Mouse (Mus musculus) kidney, embryonic 14.5 days (tissue): ENCODE results near the gene Tnrc6a. TPM values are rescaled to one million over a fixed set of nuclear protein-coding genes. Genes with fewer than 3 reads are reported as not detected.

Experiments used
- ATAC-seq: fragments of 200-750 bp; cut with Nextera tagmentation; 2 replicates; pipeline ENCODE4 v1.8.0; 2017; ENCODE audit warnings: moderate number of reproducible peaks, mild to moderate bottlenecking, moderate TSS enrichment, moderate library complexity; ENCODE audit not compliant: low FRiP score, low TSS enrichment
- H3K27ac ChIP-seq: fragments of 300-500 bp; sonication (generic); 2 replicates; pipeline ENCODE4 v1.5.1; 2014; ENCODE audit warnings: low read depth, mild to moderate bottlenecking, low read length, moderate library complexity, mixed read lengths
- H3K27me3 ChIP-seq: fragments of 300-500 bp; sonication (generic); 2 replicates; pipeline ENCODE4 v1.6.1; 2014; ENCODE audit warnings: mild to moderate bottlenecking, low read length; ENCODE audit not compliant: control insufficient read depth, insufficient read depth
- H3K36me3 ChIP-seq: fragments of 300-500 bp; sonication (generic); 2 replicates; pipeline ENCODE4 v1.6.1; 2014; ENCODE audit warnings: low read length, mixed read lengths; ENCODE audit not compliant: control insufficient read depth, insufficient read depth
- H3K4me1 ChIP-seq: fragments of 300-500 bp; sonication (generic); 2 replicates; pipeline ENCODE4 v1.6.1; 2014; ENCODE audit warnings: low read length, mixed read lengths; ENCODE audit not compliant: control insufficient read depth, insufficient read depth
- H3K4me2 ChIP-seq: fragments of 300-500 bp; sonication (generic); replicated peaks from 2 replicates; pipeline ENCODE4 v1.6.1; 2014; ENCODE audit warnings: low read depth, mild to moderate bottlenecking, low read length
- H3K4me3 ChIP-seq: fragments of 300-500 bp; sonication (generic); 2 replicates; pipeline ENCODE4 v1.5.1; 2014; ENCODE audit warnings: mild to moderate bottlenecking, low read length
- H3K9ac ChIP-seq: fragments of 300-500 bp; sonication (generic); 2 replicates; pipeline ENCODE4 v1.6.1; 2014; ENCODE audit warnings: low read depth, mild to moderate bottlenecking, low read length, moderate library complexity
- H3K9me3 ChIP-seq: fragments of 300-500 bp; sonication (generic); 2 replicates; pipeline ENCODE4 v1.6.1; 2016; ENCODE audit warnings: low read length; ENCODE audit not compliant: control insufficient read depth
- WGBS: fragments of 180-500 bp; shearing (Covaris S2); extraction: QIAGEN DNeasy Blood & Tissue Kit; methylation state at CpG from one replicate; pipeline ENCODE4 v1.1.7; 2014; 5-methylcytosine and 5-hydroxymethylcytosine counted together
- polyA plus RNA-seq: library from polyadenylated mRNA; unstranded; fragments of >200 nt; fragmentation: Nextera tagmentation; extraction: Ambion mirVana; gene quantifications from 2 replicates; pipeline ENCODE4 v1.2.1, GENCODE M21; 2014

The Tnrc6a gene
- polyA plus RNA-seq = 57.6 and 64.1 TPM in 2 replicates

- under 1% methylated on average over 53 of the region's 55 CpGs for WGBS
- H3K4me1 ChIP-seq = peaks cover 10% of the 10 kb centered on the region; the same call in 1 of the 2 replicates
- peaks cover 17% of the 10 kb centered on the region for H3K36me3 ChIP-seq
- ATAC-seq = peak; percentile 94
- H3K9ac ChIP-seq = peak within 1 kb of the TSS; percentile 99
- H3K4me2 ChIP-seq = peak within 1 kb of the TSS; percentile 63
- peak within 1 kb of the TSS; percentile 99 for H3K4me3 ChIP-seq
- H3K27me3 ChIP-seq = no peaks in the 10 kb centered on the region
- peak within 1 kb of the TSS; percentile 93 for H3K27ac ChIP-seq
- H3K9me3 ChIP-seq = no peaks in the 10 kb centered on the region
These were observed at the start of gene Tnrc6a for GRCm38 (mm10) chr7:123123665-123124298. TSS of gene Tnrc6a (plus strand) at chr7:123123885.

GRCm38 (mm10) chr7:123082236-123082635 lies 41.4 kb upstream of the Tnrc6a start:
- Histone ChIP-seq H3K27me3 (no peaks in the 10 kb centered on the region), H3K9ac (no peak overlapping the region), H3K9me3 (no peaks in the 10 kb centered on the region), H3K4me1 (peaks cover 16% of the 10 kb centered on the region), H3K27ac (no peak overlapping the region), H3K4me2 (no peak overlapping the region), H3K36me3 (no peaks in the 10 kb centered on the region), H3K4me3 (no peak overlapping the region)
- WGBS = 77% methylated on average over 4 of the region's 4 CpGs
- ATAC-seq = no peak

GRCm38 (mm10) chr7:123083441-123084123 lies 40.1 kb upstream of the Tnrc6a start:
- no peaks in the 10 kb centered on the region for H3K9me3 ChIP-seq
- WGBS = 13% methylated on average over 12 of the region's 12 CpGs
- H3K4me2 ChIP-seq = no peak overlapping the region
- no peak overlapping the region for H3K27ac ChIP-seq
- peak; percentile 47 for ATAC-seq
- peaks cover 16% of the 10 kb centered on the region for H3K4me1 ChIP-seq
- H3K4me3 ChIP-seq = no peak overlapping the region
- no peak overlapping the region for H3K9ac ChIP-seq
- H3K27me3 ChIP-seq = no peaks in the 10 kb centered on the region
- H3K36me3 ChIP-seq = no peaks in the 10 kb centered on the region

GRCm38 (mm10) chr7:123084180-123084691 lies 39.4 kb upstream of the Tnrc6a start:
- H3K4me3 ChIP-seq = 0 out of 2 replicates have a peak overlapping the region, but pooled peaks have one; percentile 8
- H3K4me2 ChIP-seq = peak overlapping the region; percentile 40
- ATAC-seq = peak; percentile 74
- H3K4me1 ChIP-seq = peaks cover 16% of the 10 kb centered on the region
- H3K9ac ChIP-seq = no peak overlapping the region; the same call in 1 of the 2 replicates
- no peaks in the 10 kb centered on the region for H3K9me3 ChIP-seq
- 2% methylated on average over 7 of the region's 7 CpGs for WGBS
- H3K27ac ChIP-seq = no peak overlapping the region
- no peaks in the 10 kb centered on the region for H3K36me3 ChIP-seq
- no peaks in the 10 kb centered on the region for H3K27me3 ChIP-seq

GRCm38 (mm10) chr7:123084708-123085107 lies 39.0 kb upstream of the Tnrc6a start:
- Histone ChIP-seq H3K4me2 (peak overlapping the region; percentile 40), H3K36me3 (no peaks in the 10 kb centered on the region), H3K9ac (no peak overlapping the region; the same call in 1 of the 2 replicates), H3K4me1 (peaks cover 16% of the 10 kb centered on the region), H3K4me3 (0 out of 2 replicates have a peak overlapping the region, but pooled peaks have one; percentile 8), H3K27ac (no peak overlapping the region), H3K27me3 (no peaks in the 10 kb centered on the region), H3K9me3 (no peaks in the 10 kb centered on the region)
- ATAC-seq = peak; percentile 36
- WGBS = 11% methylated on average over 13 of the region's 13 CpGs

- no peak for ATAC-seq
- 85% methylated on average over 4 of the region's 4 CpGs for WGBS
These were observed 34.8 kb upstream of the Tnrc6a start for GRCm38 (mm10) chr7:123088920-123089319.

DNA sequence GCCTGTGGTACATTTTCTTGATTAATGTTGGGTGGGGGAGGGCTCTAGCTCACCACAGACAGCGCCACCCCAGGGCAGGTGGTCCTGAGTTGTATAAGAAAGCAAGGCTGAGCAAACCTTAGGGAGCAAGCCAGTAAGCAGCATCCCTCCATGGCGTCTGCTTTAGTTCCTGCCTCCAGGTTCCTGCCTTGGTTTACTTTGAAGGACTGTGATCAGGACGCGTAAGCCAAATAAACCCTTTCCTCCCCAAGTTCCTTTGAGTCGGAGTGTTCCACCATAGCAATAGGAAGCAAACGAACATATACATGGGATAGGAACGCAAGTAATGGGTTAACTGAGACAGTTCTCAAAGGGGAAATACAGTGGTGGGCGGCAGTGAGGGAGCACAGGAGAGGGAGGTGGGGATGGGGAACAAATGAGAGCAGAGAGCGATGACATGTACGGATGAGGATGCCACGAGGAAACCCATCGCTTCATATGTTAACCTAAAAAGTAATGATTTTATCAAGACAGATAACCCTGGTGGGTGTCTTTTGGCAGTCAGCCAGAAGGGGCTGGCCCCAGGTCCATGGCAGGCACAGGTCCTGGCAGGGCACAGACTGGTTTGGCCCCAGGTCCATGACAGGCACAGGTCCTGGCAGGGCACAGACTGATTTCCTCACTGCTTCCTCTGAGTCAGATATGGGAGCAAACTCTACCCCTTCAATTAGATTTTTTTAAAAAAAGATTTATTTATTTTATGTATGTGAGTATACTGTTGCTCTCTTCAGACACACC lies 27.2 kb upstream of the Tnrc6a start:
- Histone ChIP-seq H3K4me2 (no peak overlapping the region), H3K27ac (no peak overlapping the region), H3K9ac (no peak overlapping the region), H3K27me3 (no peaks in the 10 kb centered on the region), H3K36me3 (no peaks in the 10 kb centered on the region), H3K9me3 (no peaks in the 10 kb centered on the region), H3K4me1 (peaks cover 9% of the 10 kb centered on the region), H3K4me3 (no peak overlapping the region)
- WGBS = 82% methylated on average over 12 of the region's 12 CpGs
- no peak for ATAC-seq

More at GRCm38 (mm10) chr7:123088920-123089319, 34.8 kb upstream of the Tnrc6a start:
- H3K4me1 ChIP-seq = peaks cover 13% of the 10 kb centered on the region
- no peak overlapping the region for H3K4me3 ChIP-seq
- H3K9ac ChIP-seq = no peak overlapping the region
- no peak overlapping the region for H3K4me2 ChIP-seq
- no peaks in the 10 kb centered on the region for H3K9me3 ChIP-seq
- H3K27ac ChIP-seq = no peak overlapping the region
- no peaks in the 10 kb centered on the region for H3K27me3 ChIP-seq
- H3K36me3 ChIP-seq = no peaks in the 10 kb centered on the region

DNA sequence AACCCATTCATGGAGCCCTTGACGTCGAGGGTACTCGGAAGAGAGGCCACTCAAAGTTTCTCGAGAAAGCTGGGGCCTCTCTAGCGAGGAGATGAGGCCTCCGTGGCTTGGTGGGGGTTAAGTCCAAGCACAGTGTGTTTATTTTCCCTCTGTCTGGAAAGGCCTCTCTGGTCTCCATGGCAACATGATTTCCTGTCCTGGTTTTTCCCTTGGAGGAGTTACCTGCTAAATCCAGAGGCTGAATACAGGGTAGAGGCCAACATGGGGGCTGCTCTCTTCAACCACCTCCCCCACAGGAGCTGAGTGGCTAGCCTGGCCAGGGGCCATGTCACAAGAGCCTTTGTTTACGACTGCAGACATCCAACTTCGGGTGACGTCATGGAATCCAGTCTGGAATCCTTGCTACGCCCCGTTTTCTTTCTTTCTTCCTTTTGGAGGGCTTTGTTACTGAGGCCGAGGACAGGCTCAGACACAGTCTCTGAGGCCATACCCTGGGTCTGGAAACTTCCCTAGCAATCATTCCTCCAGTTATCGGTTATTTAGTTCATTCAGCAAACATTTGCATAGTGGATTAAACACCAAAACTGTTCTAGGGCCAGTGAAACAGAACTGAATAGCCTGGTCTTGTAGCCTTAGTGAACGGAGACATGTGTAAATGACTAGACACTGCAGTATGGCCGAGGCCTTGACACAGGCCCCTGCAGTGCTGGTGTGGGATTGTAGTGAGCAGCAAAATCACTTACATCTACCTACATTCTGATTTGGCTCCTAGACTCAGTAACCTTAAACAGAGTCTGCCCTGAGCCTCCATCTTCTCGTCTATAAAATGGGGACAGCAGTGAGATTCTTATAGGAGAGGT lies 25.6 kb upstream of the Tnrc6a start:
- ATAC-seq = peak; percentile 98
- no peak overlapping the region for H3K4me3 ChIP-seq

More for the DNA sequence above, 25.6 kb upstream of the Tnrc6a start:
- 11% methylated on average over 16 of the region's 16 CpGs for WGBS
- H3K27me3 ChIP-seq = no peaks in the 10 kb centered on the region
- no peaks in the 10 kb centered on the region for H3K36me3 ChIP-seq
- H3K4me1 ChIP-seq = peaks cover 9% of the 10 kb centered on the region
- H3K27ac ChIP-seq = peak overlapping the region; percentile 94
- H3K9me3 ChIP-seq = no peaks in the 10 kb centered on the region
- H3K4me2 ChIP-seq = no peak overlapping the region; the same call in 1 of the 2 replicates
- H3K9ac ChIP-seq = peak overlapping the region; percentile 35; the same call in 1 of the 2 replicates
